Mouse (Mus musculus): ENCODE measurements around the gene Rpe65.

DNA sequence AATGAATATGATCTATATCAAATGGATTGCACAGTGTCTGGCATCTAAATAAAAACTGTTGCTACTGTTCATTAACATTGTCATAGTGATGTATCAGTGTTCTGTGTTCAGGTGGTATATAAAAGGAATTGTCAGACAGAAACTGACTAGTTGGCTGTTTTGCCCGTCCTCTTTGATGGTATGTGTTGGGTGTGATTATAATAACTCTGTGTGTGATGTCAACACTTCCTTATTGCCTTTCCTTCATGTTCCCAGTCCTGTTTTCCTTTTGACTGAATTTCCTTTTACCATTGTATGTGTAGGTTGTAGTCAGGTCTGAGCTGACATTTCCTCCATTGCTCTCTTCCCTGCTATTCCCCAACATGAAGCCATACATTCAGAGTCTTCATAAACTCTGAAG is 22.1 kb downstream of the Rpe65 start:
- TF ChIP-seq CTCF (IDR thresholded peaks at IDR 0.05; ENCODE audit: borderline replicate concordance, insufficient read depth, low read depth, low read length) (no peak), POLR2A (IDR thresholded peaks at IDR 0.05; ENCODE audit: borderline replicate concordance, insufficient read depth, low read length) (no peak)

All from cerebellum, adult 2 months (tissue).